Mouse (Mus musculus) E14TG2a.4 (cell line): ENCODE results near the gene Tbc1d30.

Experiments
- H3K27me3 ChIP-seq: 2 replicates; pipeline ENCODE4 v1.6.1; 2014; ENCODE audit warnings: low read length, control low read depth; ENCODE audit not compliant: insufficient read depth
- H3K36me3 ChIP-seq: 2 replicates; pipeline ENCODE4 v1.6.1; 2014; ENCODE audit warnings: low read length, control low read depth; ENCODE audit not compliant: insufficient read depth
- H3K4me1 ChIP-seq: replicated peaks from 2 replicates; pipeline ENCODE4 v1.6.1; 2014; ENCODE audit warnings: low read depth, low read length, control low read depth
- H3K4me3 ChIP-seq: replicated peaks from 2 replicates; pipeline ENCODE4 v1.5.1; 2014; ENCODE audit warnings: mild to moderate bottlenecking, low read length
- H3K9me3 ChIP-seq: 2 replicates; pipeline ENCODE4 v1.6.1; 2014; ENCODE audit warnings: low read length, control low read depth
- CTCF ChIP-seq: conservative IDR thresholded peaks from 2 replicates; pipeline ENCODE4 v1.5.1; 2014; ENCODE audit warnings: low read length
- NANOG ChIP-seq: IDR thresholded peaks from 2 replicates; pipeline ENCODE4 v1.6.1; 2014; ENCODE audit warnings: borderline replicate concordance, low read length, mixed read lengths
- POU5F1 ChIP-seq: IDR thresholded peaks from 2 replicates; pipeline ENCODE4 v1.6.1; 2014; ENCODE audit warnings: low read length, borderline replicate concordance

The Tbc1d30 gene

DNA sequence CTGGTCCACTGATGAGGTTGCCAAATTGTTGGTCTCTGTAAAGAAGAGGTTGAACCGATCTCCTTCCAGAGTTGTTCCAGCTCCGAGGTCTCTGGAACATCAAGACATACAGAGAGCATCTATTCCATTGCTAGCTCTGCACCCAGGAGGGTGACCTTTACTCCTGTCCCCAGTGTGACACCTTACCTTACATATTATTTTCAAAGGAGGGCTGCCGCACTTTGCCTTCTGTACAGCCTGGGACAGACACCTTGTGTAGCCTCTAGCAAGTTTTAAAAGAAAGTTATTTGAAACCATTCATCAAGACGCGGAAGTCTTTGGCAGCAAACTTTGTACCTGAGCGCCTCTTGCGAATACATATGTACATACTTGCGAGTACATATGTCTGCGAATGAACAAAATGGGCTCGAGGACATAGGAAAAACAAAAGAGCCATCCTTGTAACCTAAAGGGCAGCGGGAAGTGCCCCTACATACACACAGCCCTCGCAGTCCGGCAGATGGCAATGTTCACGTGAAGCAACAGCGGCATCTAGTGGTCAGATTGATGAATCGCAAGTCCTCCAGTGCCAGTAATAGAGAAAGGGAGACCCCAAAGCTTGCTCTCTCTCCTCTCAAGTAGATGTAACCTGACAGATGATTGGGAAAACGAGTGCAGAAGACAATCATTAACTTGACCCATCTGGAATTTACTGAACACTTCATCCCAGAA is 94.8 kb downstream of the Tbc1d30 start:
- Histone ChIP-seq H3K27me3 (peaks cover 26% of the 10 kb centered on the region), H3K9me3 (peaks cover 4% of the 10 kb centered on the region; the same call in 1 of the 2 replicates), H3K36me3 (no peaks in the 10 kb centered on the region), H3K4me3 (no peak overlapping the region), H3K4me1 (0 out of 2 replicates have a peak, but pooled peaks cover 3% of the 10 kb centered on the region)
- TF ChIP-seq POU5F1: no peak
- TF ChIP-seq CTCF: peak; percentile 89

DNA sequence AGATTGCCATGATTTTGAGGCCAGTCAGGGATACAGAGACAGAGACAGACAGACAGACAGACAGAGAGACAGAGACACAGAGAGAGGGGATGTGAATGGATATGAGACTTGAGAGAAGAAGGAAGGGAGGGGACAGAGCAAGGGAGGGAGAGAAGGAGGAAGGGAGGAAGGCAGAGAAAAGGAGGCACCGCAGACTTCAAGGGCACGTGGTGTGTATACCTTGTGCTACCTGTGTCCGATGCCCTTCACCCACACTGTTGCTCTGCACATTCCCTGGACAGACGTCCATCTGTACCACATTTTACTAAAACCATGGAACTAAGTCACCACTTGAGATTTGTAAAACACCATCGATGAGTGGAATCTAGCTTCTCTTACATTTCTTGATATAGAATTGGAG is 95.6 kb downstream of the Tbc1d30 start:
- Histone ChIP-seq H3K9me3 (peaks cover 3% of the 10 kb centered on the region; the same call in 1 of the 2 replicates), H3K4me1 (0 out of 2 replicates have a peak, but pooled peaks cover 3% of the 10 kb centered on the region), H3K27me3 (peaks cover 28% of the 10 kb centered on the region), H3K36me3 (no peaks in the 10 kb centered on the region), H3K4me3 (no peak overlapping the region)
- TF ChIP-seq CTCF (no peak), NANOG (no peak), POU5F1 (no peak)

DNA sequence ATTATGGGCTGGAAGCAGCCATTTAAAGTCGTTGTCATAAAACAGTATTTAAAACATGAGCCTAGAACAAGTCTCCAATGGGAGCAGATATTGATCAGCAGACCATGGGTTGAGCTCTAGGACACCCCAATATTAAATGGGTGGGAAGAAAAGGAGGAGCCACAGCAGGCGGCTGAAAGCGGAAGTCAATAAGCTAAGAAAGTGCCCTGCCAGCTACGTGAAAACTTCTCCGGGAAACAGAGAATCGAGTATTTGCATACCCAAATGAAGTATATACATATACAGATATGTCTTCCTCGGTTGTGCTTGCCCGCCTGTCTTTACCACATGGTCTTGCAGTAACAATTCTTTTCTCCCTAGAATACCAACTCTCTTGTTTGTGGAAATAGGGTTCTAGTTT is 96.7 kb downstream of the Tbc1d30 start:
- Histone ChIP-seq H3K4me3 (no peak overlapping the region), H3K4me1 (0 out of 2 replicates have a peak, but pooled peaks cover 3% of the 10 kb centered on the region), H3K27me3 (peaks cover 36% of the 10 kb centered on the region), H3K36me3 (no peaks in the 10 kb centered on the region), H3K9me3 (no peaks in the 10 kb centered on the region)
- TF ChIP-seq CTCF (no peak), NANOG (no peak), POU5F1 (no peak)

DNA sequence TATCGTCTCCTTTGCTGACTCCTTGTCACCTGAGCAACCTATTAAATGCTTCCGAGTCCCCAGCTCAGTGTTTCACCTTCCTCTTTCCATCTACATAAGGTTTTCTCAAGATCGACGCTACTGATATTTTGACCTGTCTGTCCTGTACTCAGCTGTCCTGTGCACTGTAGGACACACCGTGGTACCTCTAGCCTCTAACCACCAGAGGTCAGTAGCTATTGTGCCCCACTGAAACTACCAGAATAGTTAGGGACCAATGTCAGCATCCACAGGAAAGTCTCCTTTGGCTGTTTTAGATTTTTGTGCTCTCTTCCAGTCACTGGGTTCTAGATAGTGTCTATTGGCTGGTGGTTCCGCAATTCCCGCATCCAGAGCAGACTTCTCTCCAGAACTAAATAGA is 98.3 kb downstream of the Tbc1d30 start:
- Histone ChIP-seq H3K4me3 (no peak overlapping the region), H3K27me3 (peaks cover 41% of the 10 kb centered on the region), H3K9me3 (no peaks in the 10 kb centered on the region), H3K4me1 (0 out of 2 replicates have a peak, but pooled peaks cover 3% of the 10 kb centered on the region), H3K36me3 (no peaks in the 10 kb centered on the region)
- TF ChIP-seq POU5F1 (no peak), CTCF (peak; percentile 29)

DNA sequence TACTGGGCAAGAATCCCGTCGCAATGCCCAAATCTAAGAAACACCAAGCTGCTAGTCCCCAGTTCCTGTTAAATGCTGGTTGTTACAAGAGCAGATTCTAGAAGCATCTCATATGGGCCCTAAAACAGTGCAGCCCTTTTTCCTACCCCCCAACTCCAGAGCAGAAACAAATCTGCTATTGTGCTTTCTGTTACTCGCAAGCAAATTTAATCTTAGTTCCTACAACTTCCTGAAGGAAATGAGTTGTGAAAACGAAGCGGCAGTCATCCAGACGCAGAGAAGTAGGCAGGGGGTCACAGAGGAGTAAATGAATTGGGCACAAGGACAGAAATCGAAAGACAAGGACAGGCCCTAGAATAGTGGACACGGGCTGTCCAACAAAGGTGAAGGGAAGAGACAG is 99.9 kb downstream of the Tbc1d30 start:
- Histone ChIP-seq H3K36me3 (no peaks in the 10 kb centered on the region), H3K4me3 (no peak overlapping the region), H3K9me3 (no peaks in the 10 kb centered on the region), H3K4me1 (no peaks in the 10 kb centered on the region), H3K27me3 (peaks cover 53% of the 10 kb centered on the region)
- TF ChIP-seq POU5F1 (no peak), CTCF (no peak), NANOG (no peak)

DNA sequence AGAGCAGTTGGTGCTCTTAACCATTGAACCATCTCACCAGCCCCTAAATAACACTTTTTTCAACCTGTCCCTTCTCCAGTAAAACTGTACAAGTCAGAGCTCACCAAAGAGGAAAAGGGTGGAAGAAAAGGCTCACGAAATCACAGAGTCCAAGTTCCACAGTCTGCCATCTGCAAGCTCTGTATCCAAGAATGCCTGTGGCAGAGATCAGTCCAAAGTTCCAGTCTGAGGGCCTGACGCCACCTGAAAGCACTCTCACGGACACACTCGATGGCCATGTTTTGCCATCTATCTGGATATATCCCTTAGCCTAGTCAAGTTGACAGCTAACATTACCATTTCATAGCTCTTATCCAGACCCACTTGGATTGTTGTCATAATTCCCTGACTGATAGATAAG is 101.3 kb downstream of the Tbc1d30 start:
- H3K4me1 ChIP-seq: no peaks in the 10 kb centered on the region
- TF ChIP-seq POU5F1: no peak
- TF ChIP-seq CTCF: no peak
- no peak for TF ChIP-seq NANOG
- H3K27me3 ChIP-seq: peaks cover 43% of the 10 kb centered on the region
- no peaks in the 10 kb centered on the region for H3K9me3 ChIP-seq
- no peaks in the 10 kb centered on the region for H3K36me3 ChIP-seq
- H3K4me3 ChIP-seq: no peak overlapping the region

DNA sequence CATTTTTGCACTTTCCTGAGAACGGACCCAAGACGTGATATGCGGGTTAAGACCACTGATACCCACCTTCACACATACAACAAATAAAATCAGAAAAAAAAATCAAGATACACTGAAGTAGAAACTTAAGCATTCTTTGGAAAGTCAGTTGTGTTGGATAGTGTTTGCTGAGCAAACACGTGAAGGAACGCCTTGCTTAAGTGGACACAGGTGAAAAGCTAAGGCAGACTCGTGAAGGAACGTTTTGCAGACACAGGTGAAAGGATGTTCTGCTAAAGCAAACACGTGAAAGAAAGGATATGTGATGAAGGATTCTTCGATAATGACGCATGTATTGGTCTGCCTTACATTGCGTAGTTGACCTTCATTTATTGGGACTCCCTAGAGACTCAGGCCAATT is 103.5 kb downstream of the Tbc1d30 start:
- Histone ChIP-seq H3K36me3 (no peaks in the 10 kb centered on the region), H3K9me3 (no peaks in the 10 kb centered on the region), H3K27me3 (peaks cover 47% of the 10 kb centered on the region), H3K4me1 (0 out of 2 replicates have a peak, but pooled peaks cover 7% of the 10 kb centered on the region), H3K4me3 (no peak overlapping the region)
- no peak for TF ChIP-seq CTCF
- TF ChIP-seq NANOG: no peak
- no peak for TF ChIP-seq POU5F1

DNA sequence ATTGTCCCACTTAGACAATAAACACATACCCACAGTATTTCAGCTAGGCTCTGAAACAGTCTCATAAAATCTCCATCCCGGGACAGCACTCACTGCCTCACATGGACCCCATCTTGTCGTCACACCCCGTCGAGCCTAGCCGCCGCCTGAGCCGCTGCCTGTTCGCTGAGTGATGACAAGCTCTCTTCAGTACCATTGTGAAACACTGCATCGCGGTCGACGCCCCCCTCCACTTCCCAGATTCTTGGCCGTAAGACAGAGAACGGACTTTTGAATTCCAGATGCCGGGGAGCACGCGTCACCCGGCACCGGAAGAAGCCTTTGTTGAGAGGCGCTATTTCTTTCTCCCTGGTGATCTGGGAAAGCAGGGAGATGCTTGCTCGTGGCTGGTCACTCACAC is 104.1 kb downstream of the Tbc1d30 start:
- TF ChIP-seq POU5F1 (no peak), NANOG (no peak), CTCF (no peak)
- no peaks in the 10 kb centered on the region for H3K36me3 ChIP-seq
- H3K27me3 ChIP-seq: peaks cover 48% of the 10 kb centered on the region
- no peaks in the 10 kb centered on the region for H3K9me3 ChIP-seq
- H3K4me1 ChIP-seq: 0 out of 2 replicates have a peak, but pooled peaks cover 7% of the 10 kb centered on the region
- no peak overlapping the region for H3K4me3 ChIP-seq
